Mouse (Mus musculus): ENCODE measurements around the gene Chac1.

DNA sequence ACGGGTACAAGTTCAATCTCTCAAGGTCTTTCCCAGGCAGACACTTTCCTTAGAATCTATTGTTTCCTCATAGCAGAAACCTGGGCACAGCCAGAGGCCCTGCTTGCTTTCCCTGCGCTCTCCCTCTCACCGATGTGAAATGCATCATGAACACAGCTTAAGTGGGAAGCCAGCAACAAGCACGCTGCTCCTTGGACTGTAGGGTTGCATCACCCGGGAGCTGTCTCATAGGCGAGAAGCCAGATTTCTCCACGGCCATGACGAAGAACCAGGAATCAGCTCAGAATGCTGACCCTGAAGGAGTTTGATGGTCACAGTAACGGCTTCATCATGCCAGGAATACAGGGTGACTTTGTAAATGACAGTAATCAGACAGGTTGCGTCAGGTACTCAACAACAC, 19.1 kb downstream of the Chac1 start:
- TF ChIP-seq CTCF (IDR thresholded peaks at IDR 0.05), result no peak
- no peak for TF ChIP-seq EP300 (IDR thresholded peaks at IDR 0.05)
